23 mouse cellular contexts compared by ENCODE assay signal in genomic region chr10:71150486-71150885, GRCm38 (mm10). TPM values are rescaled to one million over a fixed set of nuclear protein-coding genes. Genes with fewer than 3 reads are reported as not detected.
DNase-seq lines count a peak whose midpoint lies in the region; ATAC-seq and TF ChIP-seq lines count a peak whose summit lies in the region.
"Had no signal": no experiment of that assay in that cellular context is flagged by ENCODE, and none has a peak within 500 bp of the region (broad histone marks: within the 10 kb centered on the region; RNA-seq: fewer than 3 reads in every experiment).

No protein-coding gene starts in this region.

- H3K27ac ChIP-seq in forebrain, postnatal 0 days (ENCODE audit: low read depth, low read length) = no peak overlapping the region
- no peak overlapping the region for H3K27ac ChIP-seq in forebrain, embryonic 15.5 days (replicated peaks)
- H3K27ac ChIP-seq in hindbrain, embryonic 11.5 days (ENCODE audit: low read depth, low read length) = no peak overlapping the region
- H3K27ac ChIP-seq: forebrain, embryonic 10.5 days; forebrain, embryonic 13.5 days; gastrocnemius, adult 2 months; hindbrain, embryonic 13.5 days had no signal

- peak; percentile 71 for DNase-seq in forebrain, postnatal 0 days
- DNase-seq in layer of hippocampus, adult 9-10 months (ENCODE audit: low spot score) = peak; percentile 10
- no peak for DNase-seq in layer of hippocampus, postnatal 25 days (ENCODE audit: extremely low spot score in 1 of 2, low spot score in 1 of 2)
- peak; percentile 15 to 24 for DNase-seq in right cerebral cortex, postnatal 36 days (ENCODE audit: low spot score in 2 of 2)
- DNase-seq in right cerebral cortex, adult 18-20 months = no peak
- peak; percentile 41 for DNase-seq in telencephalon, adult 2 months (ENCODE audit: low read depth, low spot score)
- no peak for DNase-seq in hindbrain, embryonic 11.5 days (ENCODE audit: low spot score)
- DNase-seq: adrenal gland, adult 8-10 months; adrenal gland, postnatal 25 days; cerebellum, adult 11 months; cerebellum, adult 2 months; cerebellum, adult 9-11 months; cerebellum, postnatal 25 days; gastrocnemius, adult 2 months; gastrocnemius, postnatal 14 days had no signal

- no peaks in the 10 kb centered on the region for H3K4me1 ChIP-seq in forebrain, postnatal 0 days (ENCODE audit: insufficient read depth)
- H3K4me1 ChIP-seq in forebrain, embryonic 15.5 days = no peaks in the 10 kb centered on the region; the same call in 1 of the 2 replicates
- no peaks in the 10 kb centered on the region for H3K4me1 ChIP-seq in hindbrain, embryonic 11.5 days (replicated peaks; ENCODE audit: control insufficient read depth, insufficient read depth, low read length)
- H3K4me1 ChIP-seq: forebrain, embryonic 13.5 days; hindbrain, embryonic 13.5 days had no signal

- ATAC-seq in forebrain, postnatal 0 days = peak; percentile 50; the same call in 1 of the 2 replicates
- no peak for ATAC-seq in forebrain, embryonic 15.5 days (replicated peaks)
- ATAC-seq in hindbrain, embryonic 11.5 days (ENCODE audit: low FRiP score) = no peak
- ATAC-seq: activated CD4-positive, CD25-positive, alpha-beta regulatory T cell, adult 4 months; forebrain, embryonic 13.5 days; hindbrain, embryonic 16.5 days had no signal

- H3K4me2 ChIP-seq in forebrain, postnatal 0 days (ENCODE audit: low read depth) = no peak overlapping the region
- H3K4me2 ChIP-seq in forebrain, embryonic 15.5 days (replicated peaks) = no peak overlapping the region
- no peak overlapping the region for H3K4me2 ChIP-seq in hindbrain, embryonic 11.5 days (replicated peaks; ENCODE audit: low read depth, low read length)
- H3K4me2 ChIP-seq: forebrain, embryonic 13.5 days; heart, embryonic 11.5 days; hindbrain, embryonic 13.5 days had no signal

- no peaks in the 10 kb centered on the region for H3K27me3 ChIP-seq in forebrain, postnatal 0 days (ENCODE audit: insufficient read depth, low read length)
- H3K27me3 ChIP-seq in forebrain, embryonic 15.5 days = no peaks in the 10 kb centered on the region
- H3K27me3 ChIP-seq in hindbrain, embryonic 11.5 days (ENCODE audit: control insufficient read depth, insufficient read depth, low read length) = no peaks in the 10 kb centered on the region
- H3K27me3 ChIP-seq: forebrain, embryonic 13.5 days had no signal

- 74% methylated on average over 2 of the region's 2 CpGs for WGBS in forebrain, postnatal 0 days
- WGBS in forebrain, embryonic 15.5 days = 82% methylated on average over 2 of the region's 2 CpGs
- WGBS in hindbrain, embryonic 11.5 days = 88% methylated on average over 2 of the region's 2 CpGs

- no peak overlapping the region for H3K9ac ChIP-seq in forebrain, postnatal 0 days
- no peak overlapping the region for H3K9ac ChIP-seq in forebrain, embryonic 15.5 days (replicated peaks)
- no peak overlapping the region for H3K9ac ChIP-seq in hindbrain, embryonic 11.5 days (ENCODE audit: low read depth, low read length)
- H3K9ac ChIP-seq: forebrain, embryonic 13.5 days; hindbrain, embryonic 13.5 days had no signal

- H3K4me3 ChIP-seq in forebrain, postnatal 0 days (ENCODE audit: low read depth, low read length) = no peak overlapping the region
- no peak overlapping the region for H3K4me3 ChIP-seq in forebrain, embryonic 15.5 days
- no peak overlapping the region for H3K4me3 ChIP-seq in hindbrain, embryonic 11.5 days (ENCODE audit: low read depth, low read length)
- H3K4me3 ChIP-seq: forebrain, embryonic 10.5 days; forebrain, embryonic 13.5 days; gastrocnemius, adult 2 months; hindbrain, embryonic 13.5 days had no signal

- H3K36me3 ChIP-seq in forebrain, postnatal 0 days (ENCODE audit: insufficient read depth) = no peaks in the 10 kb centered on the region
- no peaks in the 10 kb centered on the region for H3K36me3 ChIP-seq in forebrain, embryonic 15.5 days
- no peaks in the 10 kb centered on the region for H3K36me3 ChIP-seq in hindbrain, embryonic 11.5 days (ENCODE audit: control insufficient read depth, insufficient read depth, low read length)
- H3K36me3 ChIP-seq: forebrain, embryonic 10.5 days; hindbrain, embryonic 13.5 days had no signal

- TF ChIP-seq CTCF in forebrain, postnatal 0 days (IDR thresholded peaks at IDR 0.05; ENCODE audit: low read depth) = no peak

- H3K9me3 ChIP-seq in forebrain, postnatal 0 days (ENCODE audit: low read length) = no peaks in the 10 kb centered on the region
- no peaks in the 10 kb centered on the region for H3K9me3 ChIP-seq in forebrain, embryonic 15.5 days
- H3K9me3 ChIP-seq in hindbrain, embryonic 11.5 days (ENCODE audit: control insufficient read depth, low read length) = no peaks in the 10 kb centered on the region
- H3K9me3 ChIP-seq: forebrain, embryonic 10.5 days; forebrain, embryonic 13.5 days; hindbrain, embryonic 13.5 days had no signal

RNA-seq across cellular contexts. Expression of gene Bicc1, which starts 9.0 kb away (rescaled TPM):
- total RNA-seq in forebrain, postnatal 0 days (2014; rRNA removed) = 3.1 and 5.2 TPM in 2 replicates
- 3.4 and 4.6 TPM in 2 replicates for polyA plus RNA-seq in forebrain, postnatal 0 days (2015; fragmentation: Nextera tagmentation; extraction: Ambion mirVana)
- polyA plus RNA-seq in forebrain, embryonic 15.5 days (2015; fragmentation: Nextera tagmentation; extraction: Ambion mirVana) = 3.0 and 3.7 TPM in 2 replicates
- total RNA-seq in layer of hippocampus, postnatal 25 days (2021) = 1 to 10 TPM; 3.7 to 4.7 TPM
- polyA plus RNA-seq in hindbrain, embryonic 11.5 days (2014; fragmentation: Nextera tagmentation; extraction: Ambion mirVana) = 8.4 and 9.4 TPM in 2 replicates
- total RNA-seq: common myeloid progenitor, adult 5-6 weeks had no signal

Comparison
In these comparisons a context has a peak if more than half of its experiments do, and no peak if none do; other contexts are left out.
1. DNase-seq: peak in forebrain, postnatal 0 days (single experiment), layer of hippocampus, adult 9-10 months (single experiment), right cerebral cortex, postnatal 36 days (2 of 2) and telencephalon, adult 2 months (single experiment); none in layer of hippocampus, postnatal 25 days (0 of 2), right cerebral cortex, adult 18-20 months (single experiment) and hindbrain, embryonic 11.5 days (single experiment).